Mouse (Mus musculus): ENCODE measurements at regions not wholly inside any gene's neighbourhood (a gene's known extent, or its start where the extent isn't known, plus 50 kb on each side); places are given as distances from the start of the nearest gene placed in this dataset.
A peak's percentile ranks its signal among the peaks of the same experiment; 100 is the strongest.

GRCm38 (mm10) chr1:127001700-127002099, 171.1 kb upstream of the Nckap5 start:
- no peak for TF ChIP-seq CTCF (IDR thresholded peaks at IDR 0.05)
- no peak overlapping the region for H3K4me3 ChIP-seq
- intact Hi-C loops (cut with DNase I) = no loop called here

DNA sequence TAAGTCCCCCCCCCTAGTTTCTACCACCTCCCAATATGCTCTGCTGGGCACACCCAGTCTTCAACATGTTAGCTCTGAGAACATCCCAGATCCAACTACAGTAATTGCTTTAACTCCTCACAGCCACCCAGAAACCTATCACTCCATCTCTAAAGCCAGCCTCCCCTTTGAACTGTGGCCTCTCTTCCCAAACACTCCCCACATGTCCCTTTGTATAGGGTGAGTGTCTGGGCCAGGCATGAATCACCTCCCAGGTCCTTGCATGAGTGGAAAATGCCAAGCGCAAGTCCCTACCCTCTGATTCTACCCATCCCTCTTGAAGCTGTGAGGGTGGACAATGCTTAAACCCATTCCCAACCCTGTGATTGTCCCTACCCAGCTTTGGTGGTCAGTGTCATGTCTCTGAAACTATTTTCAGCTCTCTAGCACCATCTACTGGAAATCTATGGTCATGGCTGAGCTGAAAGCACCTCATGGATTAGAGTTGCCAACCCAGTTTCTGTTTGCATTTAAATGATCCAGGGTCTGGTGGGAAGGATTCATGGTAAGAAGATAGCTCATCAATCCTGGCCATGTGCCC, 162.6 kb upstream of the Nckap5 start:
- no peak overlapping the region for H3K27ac ChIP-seq
- intact Hi-C loops (cut with DNase I) = loop anchor here (1.0 to 10.0 kb wide), 5 partner anchors 62 to 1386 kb away; no protein-coding TSS in a partner anchor
- TF ChIP-seq CTCF (IDR thresholded peaks at IDR 0.05) = peak; percentile 89
- peak; percentile 39 for DNase-seq (ENCODE audit: extremely low spot score in 1 of 2, low spot score in 2 of 2)
- no peak overlapping the region for H3K4me3 ChIP-seq

More at GRCm38 (mm10) chr1:127001700-127002099, 171.1 kb upstream of the Nckap5 start:
- no peak overlapping the region for H3K27ac ChIP-seq
- DNase-seq (ENCODE audit: extremely low spot score in 1 of 2, low spot score in 2 of 2) = no peak

DNA sequence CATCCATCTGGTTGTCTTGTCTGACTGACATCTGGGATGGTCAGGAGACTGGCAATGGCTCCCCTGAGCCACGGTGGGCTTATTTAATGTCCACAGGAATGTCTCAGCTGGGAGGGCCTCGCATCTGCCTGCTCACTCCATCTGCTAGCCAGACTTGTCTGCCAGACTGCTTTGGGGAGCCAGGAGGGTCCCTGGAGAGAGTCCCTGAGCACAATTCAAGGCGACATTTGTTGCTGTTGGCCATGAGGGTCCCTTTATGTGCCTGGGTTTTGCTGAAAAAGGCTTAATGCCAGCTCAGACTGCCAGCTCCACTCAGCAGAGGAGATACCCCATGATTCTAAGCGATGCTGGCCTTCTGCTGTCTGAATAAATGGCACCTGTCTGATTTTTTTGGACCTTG, 161.8 kb upstream of the Nckap5 start:
- no peak for TF ChIP-seq CTCF (IDR thresholded peaks at IDR 0.05)
- H3K4me3 ChIP-seq = no peak overlapping the region
- intact Hi-C loops (cut with DNase I) = loop anchor here (5.0 to 10.0 kb wide), 4 partner anchors 268 to 1385 kb away; no protein-coding TSS in a partner anchor

GRCm38 (mm10) chr1:126982805-126983204, 152.2 kb upstream of the Nckap5 start:
- DNase-seq (ENCODE audit: extremely low spot score in 1 of 2, low spot score in 2 of 2) = no peak
- Histone ChIP-seq H3K4me3 (no peak overlapping the region), H3K27ac (no peak overlapping the region)
- no peak for TF ChIP-seq CTCF (IDR thresholded peaks at IDR 0.05)
- intact Hi-C loops (cut with DNase I) = no loop called here

More for the DNA sequence above, 161.8 kb upstream of the Nckap5 start:
- H3K27ac ChIP-seq = no peak overlapping the region
- DNase-seq (ENCODE audit: extremely low spot score in 1 of 2, low spot score in 2 of 2) = no peak

- H3K27ac ChIP-seq = no peak overlapping the region
- no peak for TF ChIP-seq CTCF (IDR thresholded peaks at IDR 0.05)
- no peak overlapping the region for H3K4me3 ChIP-seq
- intact Hi-C loops (cut with DNase I) = no loop called here
- no peak for DNase-seq (ENCODE audit: extremely low spot score in 1 of 2, low spot score in 2 of 2)
Measured at GRCm38 (mm10) chr1:126980311-126980710, 149.7 kb upstream of the Nckap5 start.

DNA sequence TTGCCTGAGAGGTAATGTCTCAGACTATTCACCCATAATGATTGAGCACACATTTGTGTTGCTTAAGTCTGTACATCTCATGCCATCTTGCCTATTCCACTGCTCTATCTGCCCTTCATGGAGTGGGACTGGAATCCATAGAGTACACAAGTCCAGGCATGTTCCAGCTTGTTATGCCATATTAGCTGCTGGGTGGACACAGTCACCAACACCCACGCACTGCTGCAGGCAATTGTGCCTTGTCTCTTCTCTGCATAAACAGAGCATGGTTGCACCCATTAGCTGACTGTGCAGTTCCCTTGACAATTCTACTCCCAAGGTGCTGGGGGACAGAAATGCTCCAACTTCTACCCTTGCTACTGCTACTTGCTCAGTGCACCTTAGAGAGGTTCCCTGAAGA, 143.3 kb upstream of the Nckap5 start:
- no peak for DNase-seq (ENCODE audit: extremely low spot score in 1 of 2, low spot score in 2 of 2)
- no peak for TF ChIP-seq CTCF (IDR thresholded peaks at IDR 0.05)
- intact Hi-C loops (cut with DNase I) = no loop called here
- Histone ChIP-seq H3K27ac (no peak overlapping the region), H3K4me3 (no peak overlapping the region)

DNA sequence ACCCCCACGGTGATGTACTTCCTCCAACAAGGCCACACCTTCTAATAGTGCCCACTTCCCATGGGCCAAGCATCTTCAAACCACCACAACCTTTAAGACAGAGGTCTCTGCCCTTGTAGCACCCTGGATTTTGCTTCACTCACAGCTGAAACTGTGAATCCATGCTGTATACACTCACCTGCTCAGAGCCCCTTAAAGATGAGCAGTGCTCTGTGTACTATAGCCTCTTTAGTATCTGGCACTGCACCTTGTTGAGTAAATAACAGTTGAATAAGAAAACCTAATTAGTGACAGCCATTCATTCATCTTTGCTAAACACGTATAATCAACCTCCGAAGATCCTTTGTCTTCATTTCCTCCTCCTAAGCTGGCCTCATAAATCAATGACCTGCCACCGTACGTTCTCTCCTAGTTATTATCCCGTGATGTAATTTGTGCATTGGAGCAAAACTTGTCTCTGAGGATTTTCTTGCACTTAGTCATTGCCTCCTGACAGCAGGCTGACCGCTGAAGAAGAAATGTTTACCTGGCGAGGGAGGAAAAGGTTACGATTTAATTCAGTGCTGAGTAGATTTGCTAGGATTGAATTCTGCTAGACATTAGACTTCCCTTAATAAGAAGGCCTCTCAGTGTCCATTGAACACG, 141.3 kb upstream of the Nckap5 start:
- TF ChIP-seq CTCF (IDR thresholded peaks at IDR 0.05) = no peak
- no peak for DNase-seq (ENCODE audit: extremely low spot score in 1 of 2, low spot score in 2 of 2)
- no peak overlapping the region for H3K4me3 ChIP-seq
- intact Hi-C loops (cut with DNase I) = no loop called here
- no peak overlapping the region for H3K27ac ChIP-seq

- DNase-seq (ENCODE audit: extremely low spot score in 1 of 2, low spot score in 2 of 2) = no peak
- H3K27ac ChIP-seq = no peak overlapping the region
- intact Hi-C loops (cut with DNase I) = no loop called here
- no peak overlapping the region for H3K4me3 ChIP-seq
- TF ChIP-seq CTCF (IDR thresholded peaks at IDR 0.05) = no peak
Measured at GRCm38 (mm10) chr1:126971118-126971517, 140.5 kb upstream of the Nckap5 start.

DNA sequence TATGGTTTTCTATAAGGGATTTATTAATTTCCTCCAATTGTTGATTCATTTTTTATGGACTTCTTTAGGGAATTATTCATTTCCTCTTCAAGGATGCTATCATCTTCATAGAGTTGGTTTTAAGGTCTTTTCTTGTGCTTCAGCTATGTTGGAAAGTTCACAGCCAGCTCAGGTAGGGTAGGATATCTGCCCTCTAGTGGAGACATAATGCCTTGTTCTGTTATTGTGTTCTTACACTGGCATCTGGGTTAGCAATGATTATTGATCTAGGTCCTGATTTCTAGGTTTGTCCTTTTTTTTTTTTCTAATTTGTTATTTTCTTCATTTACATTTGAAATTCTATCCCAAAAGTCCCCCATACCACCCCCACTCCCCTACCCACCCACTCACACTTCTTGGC, 135.8 kb upstream of the Nckap5 start:
- Histone ChIP-seq H3K27ac (no peak overlapping the region), H3K4me3 (no peak overlapping the region)
- intact Hi-C loops (cut with DNase I) = no loop called here
- TF ChIP-seq CTCF (IDR thresholded peaks at IDR 0.05) = peak; percentile 54
- no peak for DNase-seq (ENCODE audit: extremely low spot score in 1 of 2, low spot score in 2 of 2)

GRCm38 (mm10) chr1:126955839-126956720, 125.5 kb upstream of the Nckap5 start:
- Histone ChIP-seq H3K4me3 (no peak overlapping the region), H3K27ac (no peak overlapping the region; the same call in 1 of the 2 replicates)
- intact Hi-C loops (cut with DNase I) = no loop called here
- no peak for DNase-seq (ENCODE audit: extremely low spot score in 1 of 2, low spot score in 2 of 2)
- no peak for TF ChIP-seq CTCF (IDR thresholded peaks at IDR 0.05)

- intact Hi-C loops (cut with DNase I) = no loop called here
- Histone ChIP-seq H3K27ac (no peak overlapping the region), H3K4me3 (no peak overlapping the region)
- no peak; the same call in 1 of the 2 replicates for TF ChIP-seq CTCF (IDR thresholded peaks at IDR 0.05)
- DNase-seq (ENCODE audit: extremely low spot score in 1 of 2, low spot score in 2 of 2) = no peak
Measured at GRCm38 (mm10) chr1:126947860-126948259, 117.3 kb upstream of the Nckap5 start.

DNA sequence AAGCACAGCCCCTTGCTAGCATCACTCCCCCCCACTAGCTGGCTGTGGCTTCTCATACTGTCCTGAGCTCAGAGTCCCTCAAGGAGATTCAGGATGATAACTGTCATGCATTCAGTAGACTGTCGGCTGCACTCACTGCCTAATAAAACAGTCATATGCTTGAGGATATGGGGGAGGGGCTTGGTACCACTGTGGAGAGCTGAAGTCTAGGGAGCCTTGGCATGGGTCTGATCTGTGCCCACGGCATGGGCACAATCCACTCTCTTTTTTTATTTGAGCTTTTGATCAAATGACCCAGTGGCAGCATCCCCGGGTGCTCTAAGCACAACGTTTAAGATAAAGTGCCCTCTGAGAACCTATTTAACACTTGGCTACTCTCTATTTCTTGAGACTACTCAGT, 102.1 kb upstream of the Nckap5 start:
- intact Hi-C loops (cut with DNase I) = loop anchor here (5.0 kb wide), 3 partner anchors 500 to 1140 kb away; partner anchors contain the start of gene Lypd1
- Histone ChIP-seq H3K4me3 (no peak overlapping the region), H3K27ac (no peak overlapping the region)
- DNase-seq (ENCODE audit: extremely low spot score in 1 of 2, low spot score in 2 of 2) = no peak
- TF ChIP-seq CTCF (IDR thresholded peaks at IDR 0.05) = no peak
